Mouse (Mus musculus): ENCODE data around the gene Cpeb2. TPM values are rescaled to one million over a fixed set of nuclear protein-coding genes. Genes with fewer than 3 reads are reported as not detected.

Cpeb2 gene
- polyA plus RNA-seq, 1 experiment from 2014 or later: 13.2 TPM

GRCm38 (mm10) chr5:43257490-43257889, 24.5 kb downstream of the Cpeb2 start:
- no peak for ATAC-seq
- Histone ChIP-seq H3K36me3 (ENCODE audit: control insufficient read depth, insufficient read depth, low read length) (no peaks in the 10 kb centered on the region), H3K27ac (ENCODE audit: low read depth, low read length) (no peak overlapping the region), H3K9ac (ENCODE audit: low read depth, low read length) (no peak overlapping the region), H3K4me2 (ENCODE audit: low read length) (no peak overlapping the region), H3K4me3 (ENCODE audit: low read length) (no peak overlapping the region), H3K27me3 (replicated peaks; ENCODE audit: control insufficient read depth, insufficient read depth, low read length) (no peaks in the 10 kb centered on the region), H3K4me1 (ENCODE audit: control insufficient read depth, insufficient read depth, low read depth, low read length) (no peaks in the 10 kb centered on the region), H3K9me3 (ENCODE audit: control insufficient read depth, low read length) (no peaks in the 10 kb centered on the region)
- WGBS: 76% methylated on average over 2 of the region's 2 CpGs

- Histone ChIP-seq H3K9ac (ENCODE audit: low read depth, low read length) (no peak overlapping the region), H3K27me3 (replicated peaks; ENCODE audit: control insufficient read depth, insufficient read depth, low read length) (no peaks in the 10 kb centered on the region), H3K9me3 (ENCODE audit: control insufficient read depth, low read length) (no peaks in the 10 kb centered on the region), H3K4me3 (ENCODE audit: low read length) (no peak overlapping the region), H3K4me1 (ENCODE audit: control insufficient read depth, insufficient read depth, low read depth, low read length) (no peaks in the 10 kb centered on the region), H3K36me3 (ENCODE audit: control insufficient read depth, insufficient read depth, low read length) (no peaks in the 10 kb centered on the region), H3K27ac (ENCODE audit: low read depth, low read length) (no peak overlapping the region), H3K4me2 (ENCODE audit: low read length) (no peak overlapping the region)
- WGBS: 75% methylated on average over 3 of the region's 3 CpGs
- ATAC-seq: 0 out of 2 replicates have a peak, but pooled peaks have one; percentile 48
Observed at GRCm38 (mm10) chr5:43258472-43259142, 25.6 kb downstream of the Cpeb2 start.

- WGBS: 56% methylated on average over 6 of the region's 6 CpGs
- ATAC-seq: no peak
- no peak overlapping the region for H3K27ac ChIP-seq (ENCODE audit: low read depth, low read length)
Observed at GRCm38 (mm10) chr5:43261814-43262213, 28.8 kb downstream of the Cpeb2 start.

GRCm38 (mm10) chr5:43263951-43264350, 31.0 kb downstream of the Cpeb2 start:
- no peak overlapping the region for H3K4me3 ChIP-seq (ENCODE audit: low read length)
- ATAC-seq: no peak
- no peak overlapping the region for H3K4me2 ChIP-seq (ENCODE audit: low read length)
- no peaks in the 10 kb centered on the region for H3K36me3 ChIP-seq (ENCODE audit: control insufficient read depth, insufficient read depth, low read length)
- no peaks in the 10 kb centered on the region for H3K9me3 ChIP-seq (ENCODE audit: control insufficient read depth, low read length)
- WGBS: 82% methylated on average over 4 of the region's 4 CpGs
- H3K4me1 ChIP-seq (ENCODE audit: control insufficient read depth, insufficient read depth, low read depth, low read length): no peaks in the 10 kb centered on the region
- H3K27me3 ChIP-seq (replicated peaks; ENCODE audit: control insufficient read depth, insufficient read depth, low read length): no peaks in the 10 kb centered on the region
- no peak overlapping the region for H3K9ac ChIP-seq (ENCODE audit: low read depth, low read length)
- H3K27ac ChIP-seq (ENCODE audit: low read depth, low read length): no peak overlapping the region

More at GRCm38 (mm10) chr5:43261814-43262213, 28.8 kb downstream of the Cpeb2 start:
- no peak overlapping the region for H3K4me3 ChIP-seq (ENCODE audit: low read length)
- no peaks in the 10 kb centered on the region for H3K27me3 ChIP-seq (replicated peaks; ENCODE audit: control insufficient read depth, insufficient read depth, low read length)
- no peaks in the 10 kb centered on the region for H3K9me3 ChIP-seq (ENCODE audit: control insufficient read depth, low read length)
- H3K9ac ChIP-seq (ENCODE audit: low read depth, low read length): no peak overlapping the region
- no peak overlapping the region for H3K4me2 ChIP-seq (ENCODE audit: low read length)
- H3K4me1 ChIP-seq (ENCODE audit: control insufficient read depth, insufficient read depth, low read depth, low read length): no peaks in the 10 kb centered on the region
- no peaks in the 10 kb centered on the region for H3K36me3 ChIP-seq (ENCODE audit: control insufficient read depth, insufficient read depth, low read length)

- Histone ChIP-seq H3K4me2 (ENCODE audit: low read length) (no peak overlapping the region), H3K4me3 (ENCODE audit: low read length) (no peak overlapping the region), H3K4me1 (ENCODE audit: control insufficient read depth, insufficient read depth, low read depth, low read length) (no peaks in the 10 kb centered on the region), H3K27me3 (replicated peaks; ENCODE audit: control insufficient read depth, insufficient read depth, low read length) (no peaks in the 10 kb centered on the region), H3K27ac (ENCODE audit: low read depth, low read length) (no peak overlapping the region), H3K9ac (ENCODE audit: low read depth, low read length) (no peak overlapping the region), H3K9me3 (ENCODE audit: control insufficient read depth, low read length) (no peaks in the 10 kb centered on the region), H3K36me3 (ENCODE audit: control insufficient read depth, insufficient read depth, low read length) (no peaks in the 10 kb centered on the region)
- WGBS: 85% methylated on average over 2 of the region's 2 CpGs
- no peak for ATAC-seq
Observed at GRCm38 (mm10) chr5:43264696-43265095, 31.7 kb downstream of the Cpeb2 start.

GRCm38 (mm10) chr5:43277982-43278381, 45.0 kb downstream of the Cpeb2 start:
- no peak for ATAC-seq
- WGBS: 98% methylated on average over 1 of the region's 1 CpGs

GRCm38 (mm10) chr5:43279774-43280173, 46.8 kb downstream of the Cpeb2 start:
- ATAC-seq: no peak
- no peaks in the 10 kb centered on the region for H3K9me3 ChIP-seq (ENCODE audit: control insufficient read depth, low read length)
- peaks cover 9% of the 10 kb centered on the region for H3K36me3 ChIP-seq (ENCODE audit: control insufficient read depth, insufficient read depth, low read length)
- no peak overlapping the region for H3K27ac ChIP-seq (ENCODE audit: low read depth, low read length)
- no peak overlapping the region for H3K9ac ChIP-seq (ENCODE audit: low read depth, low read length)
- no peak overlapping the region for H3K4me2 ChIP-seq (ENCODE audit: low read length)
- H3K27me3 ChIP-seq (replicated peaks; ENCODE audit: control insufficient read depth, insufficient read depth, low read length): no peaks in the 10 kb centered on the region
- H3K4me1 ChIP-seq (ENCODE audit: control insufficient read depth, insufficient read depth, low read depth, low read length): no peaks in the 10 kb centered on the region
- WGBS: 83% methylated on average over 3 of the region's 3 CpGs
- H3K4me3 ChIP-seq (ENCODE audit: low read length): no peak overlapping the region

More at GRCm38 (mm10) chr5:43277982-43278381, 45.0 kb downstream of the Cpeb2 start:
- H3K9me3 ChIP-seq (ENCODE audit: control insufficient read depth, low read length): no peaks in the 10 kb centered on the region
- no peak overlapping the region for H3K27ac ChIP-seq (ENCODE audit: low read depth, low read length)
- no peak overlapping the region for H3K4me2 ChIP-seq (ENCODE audit: low read length)
- no peak overlapping the region for H3K9ac ChIP-seq (ENCODE audit: low read depth, low read length)
- peaks cover 9% of the 10 kb centered on the region; the same call in 1 of the 2 replicates for H3K36me3 ChIP-seq (ENCODE audit: control insufficient read depth, insufficient read depth, low read length)
- H3K4me1 ChIP-seq (ENCODE audit: control insufficient read depth, insufficient read depth, low read depth, low read length): no peaks in the 10 kb centered on the region
- H3K4me3 ChIP-seq (ENCODE audit: low read length): no peak overlapping the region
- no peaks in the 10 kb centered on the region for H3K27me3 ChIP-seq (replicated peaks; ENCODE audit: control insufficient read depth, insufficient read depth, low read length)

- Histone ChIP-seq H3K4me2 (ENCODE audit: low read length) (no peak overlapping the region), H3K4me1 (ENCODE audit: control insufficient read depth, insufficient read depth, low read depth, low read length) (no peaks in the 10 kb centered on the region), H3K27ac (ENCODE audit: low read depth, low read length) (no peak overlapping the region), H3K9ac (ENCODE audit: low read depth, low read length) (no peak overlapping the region), H3K27me3 (replicated peaks; ENCODE audit: control insufficient read depth, insufficient read depth, low read length) (no peaks in the 10 kb centered on the region), H3K36me3 (ENCODE audit: control insufficient read depth, insufficient read depth, low read length) (peaks cover 18% of the 10 kb centered on the region), H3K4me3 (ENCODE audit: low read length) (no peak overlapping the region), H3K9me3 (ENCODE audit: control insufficient read depth, low read length) (no peaks in the 10 kb centered on the region)
- ATAC-seq: no peak
- 86% methylated on average over 12 of the region's 12 CpGs for WGBS
Observed at GRCm38 (mm10) chr5:43285756-43286155, 52.8 kb downstream of the Cpeb2 start.

GRCm38 (mm10) chr5:43289752-43290446, 56.9 kb downstream of the Cpeb2 start:
- 90% methylated on average over 8 of the region's 8 CpGs for WGBS
- no peaks in the 10 kb centered on the region for H3K9me3 ChIP-seq (ENCODE audit: control insufficient read depth, low read length)
- H3K36me3 ChIP-seq (ENCODE audit: control insufficient read depth, insufficient read depth, low read length): peaks cover 16% of the 10 kb centered on the region; the same call in 1 of the 2 replicates
- H3K4me3 ChIP-seq (ENCODE audit: low read length): no peak overlapping the region
- H3K4me2 ChIP-seq (ENCODE audit: low read length): no peak overlapping the region
- no peak overlapping the region for H3K27ac ChIP-seq (ENCODE audit: low read depth, low read length)
- no peak overlapping the region for H3K9ac ChIP-seq (ENCODE audit: low read depth, low read length)
- ATAC-seq: peak; percentile 61
- H3K27me3 ChIP-seq (replicated peaks; ENCODE audit: control insufficient read depth, insufficient read depth, low read length): no peaks in the 10 kb centered on the region
- H3K4me1 ChIP-seq (ENCODE audit: control insufficient read depth, insufficient read depth, low read depth, low read length): no peaks in the 10 kb centered on the region

All from hindbrain, embryonic 16.5 days (tissue).